Mouse (Mus musculus): ENCODE data around the gene Ereg. TPM values are rescaled to one million over a fixed set of nuclear protein-coding genes. Genes with fewer than 3 reads are reported as not detected.

Gene Ereg
- not detected for polyA plus RNA-seq (2017; shearing (Covaris generic))

DNA sequence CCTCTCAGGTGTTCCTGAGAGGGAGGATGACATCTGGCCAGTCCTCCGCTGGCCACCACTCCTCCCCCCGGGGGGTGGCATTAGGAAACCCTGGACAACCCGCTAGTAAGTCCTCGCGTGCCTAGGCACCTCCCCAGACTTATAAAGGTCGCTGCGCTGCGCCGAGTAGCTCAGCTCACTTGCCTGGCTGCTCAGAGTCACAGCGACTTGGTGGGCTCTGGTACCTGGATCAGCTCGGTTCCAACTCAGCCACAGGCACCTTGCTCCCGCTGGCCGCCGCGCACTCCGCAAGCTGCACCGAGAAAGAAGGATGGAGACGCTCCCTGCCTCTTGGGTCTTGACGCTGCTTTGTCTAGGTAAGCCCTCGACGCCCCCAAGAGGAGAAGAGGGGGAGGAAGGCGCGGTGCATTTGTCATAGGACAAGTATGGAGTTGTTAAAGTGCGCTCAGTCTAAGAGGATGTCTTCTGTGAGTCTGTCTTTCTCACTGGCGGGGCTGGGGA lies at the start of gene Ereg:
Gene Ereg (plus strand): TSS at position 173 of the 501 bp plus-strand sequence.

DNA sequence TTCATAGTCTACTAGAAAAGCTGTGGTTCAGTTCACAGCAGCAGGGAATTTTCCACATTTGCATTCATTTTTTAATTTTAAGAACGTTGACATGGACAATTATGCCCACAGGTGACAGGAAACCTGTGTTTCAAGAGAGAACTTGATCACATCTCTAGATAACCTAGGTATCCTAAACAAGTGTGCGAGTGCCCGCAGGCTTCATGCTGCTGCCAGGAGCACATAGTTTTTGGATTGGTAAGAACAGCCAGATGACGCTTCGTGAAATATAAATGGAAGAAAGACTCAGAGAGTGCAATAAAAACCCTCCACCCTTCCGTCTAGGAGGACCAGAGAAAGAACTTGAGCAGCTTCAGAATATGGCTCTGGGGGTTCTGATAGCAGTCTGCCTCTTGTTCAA lies 47.3 kb upstream of the Ereg start, which contains the start of gene Epgn:
Gene Epgn (plus strand): TSS at position 301 of the 400 bp plus-strand sequence.

DNA sequence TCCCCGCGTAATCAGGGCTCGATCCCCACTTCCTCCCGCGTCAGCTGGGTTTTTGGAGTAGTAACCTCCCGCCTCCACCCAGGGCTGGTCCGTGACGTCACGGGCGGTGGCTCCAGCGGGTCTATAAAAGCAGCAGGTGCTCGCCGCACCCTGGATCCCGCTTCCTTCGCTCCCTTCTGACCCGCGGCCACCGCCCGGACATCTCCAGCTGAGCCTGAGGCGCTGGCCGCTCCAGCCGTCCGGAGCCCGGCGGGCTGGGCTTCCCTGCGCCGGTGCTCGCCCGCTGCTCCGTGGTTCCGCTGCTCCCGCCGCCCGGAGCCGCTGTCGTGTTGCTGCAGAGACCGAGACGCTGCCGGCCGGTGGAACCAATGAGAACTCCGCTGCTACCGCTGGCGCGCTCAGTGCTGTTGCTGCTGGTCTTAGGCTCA lies 65.0 kb downstream of the Ereg start, which contains the start of gene Areg:
Gene Areg (plus strand): TSS at position 154 of the 428 bp plus-strand sequence.

Other genes with a start within 250 kb of the Ereg start
- gene Cxcl1, start 183.4 kb upstream of the Ereg start, polyA plus RNA-seq (2017; shearing (Covaris generic)): not detected
- 1.8 TPM for gene Cxcl2, start 170.8 kb upstream of the Ereg start, polyA plus RNA-seq (2017; shearing (Covaris generic))
- 1.6 TPM for gene Mthfd2l, start 143.5 kb upstream of the Ereg start, polyA plus RNA-seq (2017; shearing (Covaris generic))
- not detected for gene Epgn, start 47.2 kb upstream of the Ereg start, polyA plus RNA-seq (2017; shearing (Covaris generic))
- gene Areg, start 65.0 kb downstream of the Ereg start, polyA plus RNA-seq (2017; shearing (Covaris generic)): 2.2 TPM